Mouse (Mus musculus) limb, embryonic 15.5 days (tissue): ENCODE measurements at regions not wholly inside any gene's neighbourhood (a gene's known extent, or its start where the extent isn't known, plus 50 kb on each side); places are given as distances from the start of the nearest gene placed in this dataset.

Experiments used
- ATAC-seq: fragments of 200-750 bp; cut with Nextera tagmentation; 2 replicates; pipeline ENCODE4 v1.8.0; 2017; ENCODE audit warnings: low read depth, moderate TSS enrichment; ENCODE audit not compliant: insufficient number of reproducible peaks, low FRiP score, low TSS enrichment
- H3K27ac ChIP-seq: fragments of 300-500 bp; sonication (generic); 2 replicates; pipeline ENCODE4 v1.5.1; 2015; ENCODE audit warnings: moderate library complexity, mild to moderate bottlenecking, inconsistent platforms
- H3K27me3 ChIP-seq: fragments of 300-500 bp; sonication (generic); 2 replicates; pipeline ENCODE4 v1.6.1; 2015; ENCODE audit warnings: inconsistent platforms
- H3K36me3 ChIP-seq: fragments of 300-500 bp; sonication (generic); 2 replicates; pipeline ENCODE4 v1.6.1; 2015; ENCODE audit warnings: inconsistent platforms
- H3K4me1 ChIP-seq: fragments of 300-500 bp; sonication (generic); 2 replicates; pipeline ENCODE4 v1.6.1; 2015; ENCODE audit warnings: inconsistent platforms
- H3K4me2 ChIP-seq: fragments of 300-500 bp; sonication (generic); 2 replicates; pipeline ENCODE4 v1.6.1; 2015; ENCODE audit warnings: mild to moderate bottlenecking, inconsistent platforms
- H3K4me3 ChIP-seq: fragments of 300-500 bp; sonication (generic); 2 replicates; pipeline ENCODE4 v1.5.1; 2015; ENCODE audit warnings: mild to moderate bottlenecking, inconsistent platforms
- H3K9ac ChIP-seq: fragments of 300-500 bp; sonication (generic); 2 replicates; pipeline ENCODE4 v1.6.1; 2015; ENCODE audit warnings: inconsistent platforms
- H3K9me3 ChIP-seq: fragments of 300-500 bp; sonication (generic); 2 replicates; pipeline ENCODE4 v1.6.1; 2016; ENCODE audit warnings: inconsistent platforms
- WGBS: fragments of 180-500 bp; shearing (Covaris S2); methylation state at CpG from one replicate; pipeline ENCODE4 v1.1.7; 2015; 5-methylcytosine and 5-hydroxymethylcytosine counted together

DNA sequence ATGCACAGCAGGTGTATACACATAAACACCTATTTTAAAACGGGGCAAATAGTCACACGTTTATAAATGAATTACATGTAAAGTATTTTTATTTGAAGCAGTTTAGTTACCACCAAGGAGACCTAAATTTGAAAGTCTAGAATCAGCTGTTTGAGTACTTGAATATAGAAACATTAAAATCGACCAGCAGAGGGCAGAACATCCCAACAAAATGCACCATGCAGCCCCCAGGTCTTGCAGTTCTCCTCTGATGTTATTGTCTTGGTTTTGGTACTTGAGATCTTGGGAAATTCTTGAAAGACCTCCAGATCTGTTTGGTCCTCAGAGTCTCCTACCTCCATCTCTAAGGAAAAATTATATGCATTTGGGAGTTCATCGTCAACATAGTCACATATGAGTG lies 656.0 kb downstream of the Rab28 start:
- ATAC-seq, result no peak
- Histone ChIP-seq H3K36me3 (no peaks in the 10 kb centered on the region), H3K4me2 (no peak overlapping the region), H3K4me3 (no peak overlapping the region), H3K9ac (no peak overlapping the region), H3K4me1 (no peaks in the 10 kb centered on the region), H3K27ac (no peak overlapping the region), H3K9me3 (no peaks in the 10 kb centered on the region), H3K27me3 (0 out of 2 replicates have a peak, but pooled peaks cover 9% of the 10 kb centered on the region)
- WGBS, result 27% methylated on average over 4 of the region's 4 CpGs

DNA sequence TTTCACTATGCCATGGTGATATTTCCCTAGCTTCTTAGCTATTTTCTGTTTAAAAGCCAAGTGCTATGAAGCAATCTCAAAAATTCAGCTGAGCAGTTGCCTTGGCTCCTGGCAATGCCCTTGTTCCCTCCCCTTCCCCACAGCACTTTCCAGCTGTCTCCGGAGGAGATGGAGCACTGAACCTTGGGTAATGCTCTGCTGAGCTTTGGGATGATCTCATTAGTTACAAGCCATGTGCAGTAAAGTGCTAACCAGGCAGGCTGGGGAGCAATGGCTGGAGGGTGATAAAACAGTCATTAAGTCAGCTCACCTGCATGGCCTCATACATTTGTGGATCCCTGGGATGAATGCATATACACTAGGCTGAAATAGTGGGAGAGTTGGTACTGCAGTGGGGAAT lies 659.4 kb downstream of the Rab28 start:
- WGBS, result 6% methylated on average over 1 of the region's 1 CpGs
- no peak overlapping the region for H3K4me2 ChIP-seq
- H3K9ac ChIP-seq, result no peak overlapping the region
- H3K27me3 ChIP-seq, result 0 out of 2 replicates have a peak, but pooled peaks cover 9% of the 10 kb centered on the region
- H3K4me3 ChIP-seq, result no peak overlapping the region
- no peaks in the 10 kb centered on the region for H3K4me1 ChIP-seq
- H3K9me3 ChIP-seq, result no peaks in the 10 kb centered on the region
- ATAC-seq, result no peak
- no peak overlapping the region for H3K27ac ChIP-seq
- no peaks in the 10 kb centered on the region for H3K36me3 ChIP-seq

DNA sequence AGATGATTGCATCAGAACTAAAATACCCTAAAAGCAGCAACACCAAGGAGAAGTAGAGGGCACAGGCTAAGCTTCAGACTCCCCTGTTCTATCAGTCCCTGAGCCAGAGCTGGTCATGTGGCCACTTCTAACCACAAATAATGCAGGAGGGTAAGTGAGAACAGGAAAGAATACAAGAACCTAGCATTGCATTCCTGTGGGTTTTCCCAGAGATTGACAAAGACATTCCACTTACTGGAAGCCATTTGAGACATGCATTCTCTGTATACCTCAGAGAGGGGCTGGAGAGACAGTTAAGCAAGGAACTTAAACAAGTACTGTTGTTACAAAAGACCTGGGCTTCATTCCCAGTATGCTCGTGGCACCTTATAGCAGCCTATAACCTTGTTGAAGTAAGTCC lies 662.7 kb downstream of the Rab28 start:
- Histone ChIP-seq H3K4me3 (no peak overlapping the region), H3K9me3 (no peaks in the 10 kb centered on the region), H3K4me2 (no peak overlapping the region), H3K9ac (no peak overlapping the region), H3K36me3 (no peaks in the 10 kb centered on the region), H3K27me3 (0 out of 2 replicates have a peak, but pooled peaks cover 6% of the 10 kb centered on the region), H3K4me1 (no peaks in the 10 kb centered on the region), H3K27ac (no peak overlapping the region)
- 31% methylated on average over 1 of the region's 1 CpGs for WGBS
- no peak for ATAC-seq

DNA sequence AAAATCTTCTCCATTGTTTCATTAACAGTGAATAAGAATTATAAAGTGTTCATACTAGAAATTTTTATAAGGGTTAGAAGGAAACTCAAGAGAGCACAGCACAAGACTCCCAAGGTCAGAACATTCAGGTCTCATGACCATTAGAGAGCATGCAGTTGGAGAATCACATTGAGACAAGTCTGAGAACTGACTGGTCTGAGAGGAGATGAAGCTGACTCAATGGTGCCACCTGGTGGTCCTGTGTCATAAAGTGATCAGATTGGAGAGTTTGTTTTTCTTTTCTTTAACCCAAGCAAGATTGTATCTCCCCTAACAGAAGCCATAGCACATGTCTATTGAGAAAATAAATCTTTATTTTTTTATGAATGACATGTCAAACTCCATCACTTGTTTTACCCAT lies 663.5 kb downstream of the Rab28 start:
- no peak for ATAC-seq

DNA sequence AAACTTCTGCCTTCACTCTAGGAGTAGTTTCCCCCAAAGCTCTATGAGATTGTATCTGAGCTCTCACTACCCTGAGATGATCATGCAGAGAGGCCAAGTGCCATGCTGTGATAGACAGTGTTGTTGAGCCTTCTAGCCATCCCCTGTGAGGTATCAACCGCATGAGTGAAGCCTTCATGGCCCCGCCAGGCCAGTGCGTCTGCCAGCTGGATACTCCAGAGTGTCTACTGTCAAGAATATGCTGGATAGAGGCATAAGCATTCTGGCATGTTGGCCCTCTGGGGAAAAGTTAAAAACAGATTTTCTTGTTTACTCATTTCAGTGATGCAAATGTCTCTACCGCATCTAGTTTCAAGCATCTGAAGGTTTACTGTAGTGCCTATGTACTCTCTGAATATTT lies 669.2 kb downstream of the Rab28 start:
- Histone ChIP-seq H3K27me3 (no peaks in the 10 kb centered on the region), H3K4me2 (no peak overlapping the region), H3K4me3 (no peak overlapping the region), H3K9me3 (no peaks in the 10 kb centered on the region), H3K4me1 (no peaks in the 10 kb centered on the region), H3K27ac (no peak overlapping the region), H3K36me3 (no peaks in the 10 kb centered on the region), H3K9ac (no peak overlapping the region)
- no peak for ATAC-seq
- 81% methylated on average over 4 of the region's 4 CpGs for WGBS

More for the DNA sequence above, 663.5 kb downstream of the Rab28 start:
- Histone ChIP-seq H3K36me3 (no peaks in the 10 kb centered on the region), H3K4me2 (no peak overlapping the region), H3K4me1 (no peaks in the 10 kb centered on the region), H3K27me3 (no peaks in the 10 kb centered on the region), H3K4me3 (no peak overlapping the region), H3K27ac (no peak overlapping the region), H3K9ac (no peak overlapping the region), H3K9me3 (no peaks in the 10 kb centered on the region)

DNA sequence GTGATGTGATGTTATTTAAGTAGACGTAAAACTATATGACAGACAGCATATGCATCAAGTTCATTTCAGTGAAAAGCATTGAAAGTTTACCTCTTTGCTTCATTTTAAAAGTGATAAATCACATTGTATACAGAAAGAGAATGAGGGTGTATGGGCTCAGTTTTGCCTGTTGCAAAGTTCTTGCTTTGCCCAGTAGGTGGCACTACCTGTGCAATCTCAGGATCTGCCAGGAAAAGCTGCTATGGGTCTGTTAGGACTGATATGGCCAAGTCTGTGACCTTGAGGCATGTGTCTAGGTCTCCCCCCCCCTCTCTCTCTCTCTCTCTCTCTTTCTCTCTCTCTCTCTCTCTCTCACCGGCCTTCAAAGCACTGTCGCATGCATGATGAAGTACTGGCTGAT lies 701.3 kb downstream of the Rab28 start:
- WGBS, result 74% methylated on average over 3 of the region's 3 CpGs
- Histone ChIP-seq H3K4me3 (no peak overlapping the region), H3K27ac (no peak overlapping the region), H3K36me3 (no peaks in the 10 kb centered on the region), H3K9ac (no peak overlapping the region), H3K4me1 (no peaks in the 10 kb centered on the region), H3K9me3 (no peaks in the 10 kb centered on the region), H3K4me2 (no peak overlapping the region), H3K27me3 (no peaks in the 10 kb centered on the region)
- ATAC-seq, result no peak

DNA sequence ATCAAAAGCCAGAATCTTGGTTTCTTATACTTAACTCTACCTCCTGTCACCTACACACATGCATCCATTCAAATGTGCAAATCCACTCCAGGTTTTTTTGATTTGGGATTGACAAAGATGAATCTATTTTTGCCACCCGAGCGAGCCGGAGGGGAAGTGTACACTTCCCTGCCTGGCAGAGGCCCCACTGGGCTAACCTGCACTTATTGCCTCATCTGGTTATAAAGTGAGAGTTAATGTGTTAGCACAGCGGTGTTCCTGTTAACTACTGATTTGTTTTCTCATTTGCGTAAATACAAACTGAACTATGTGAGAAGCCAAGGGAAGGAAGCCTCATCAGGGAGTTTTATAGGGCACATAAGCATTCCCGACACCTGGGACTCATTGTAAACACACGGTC lies 721.4 kb downstream of the Rab28 start:
- ATAC-seq, result no peak
- Histone ChIP-seq H3K36me3 (no peaks in the 10 kb centered on the region), H3K4me2 (no peak overlapping the region), H3K9me3 (no peaks in the 10 kb centered on the region), H3K4me3 (no peak overlapping the region), H3K27ac (no peak overlapping the region), H3K4me1 (no peaks in the 10 kb centered on the region), H3K27me3 (no peaks in the 10 kb centered on the region), H3K9ac (no peak overlapping the region)
- 28% methylated on average over 7 of the region's 7 CpGs for WGBS

DNA sequence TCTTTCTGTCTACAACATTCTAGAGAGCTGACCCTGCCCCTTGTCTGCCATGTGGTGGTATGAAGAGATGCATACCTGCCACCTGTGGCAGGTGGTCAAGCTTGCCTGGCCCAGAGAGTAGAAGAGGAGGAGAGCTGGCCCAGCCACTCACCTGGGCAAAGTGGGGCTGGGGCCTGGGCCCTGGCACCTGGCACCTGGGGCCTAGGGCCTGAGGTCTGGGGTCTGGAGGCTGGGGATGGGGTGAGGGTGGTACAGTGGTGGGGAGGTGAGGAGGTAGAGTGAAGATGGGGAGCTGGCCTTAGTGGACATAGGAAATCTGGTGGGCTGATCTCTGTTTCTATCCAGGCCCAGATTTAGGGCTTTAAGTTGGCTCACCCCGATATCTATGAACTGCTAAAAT lies 733.1 kb downstream of the Rab28 start:
- no peaks in the 10 kb centered on the region for H3K9me3 ChIP-seq
- no peak overlapping the region for H3K9ac ChIP-seq
- H3K27ac ChIP-seq, result no peak overlapping the region
- no peak overlapping the region for H3K4me3 ChIP-seq
- no peaks in the 10 kb centered on the region for H3K27me3 ChIP-seq
- no peaks in the 10 kb centered on the region for H3K36me3 ChIP-seq
- H3K4me1 ChIP-seq, result no peaks in the 10 kb centered on the region
- no peak for ATAC-seq
- WGBS, result 96% methylated on average over 1 of the region's 1 CpGs
- H3K4me2 ChIP-seq, result no peak overlapping the region

DNA sequence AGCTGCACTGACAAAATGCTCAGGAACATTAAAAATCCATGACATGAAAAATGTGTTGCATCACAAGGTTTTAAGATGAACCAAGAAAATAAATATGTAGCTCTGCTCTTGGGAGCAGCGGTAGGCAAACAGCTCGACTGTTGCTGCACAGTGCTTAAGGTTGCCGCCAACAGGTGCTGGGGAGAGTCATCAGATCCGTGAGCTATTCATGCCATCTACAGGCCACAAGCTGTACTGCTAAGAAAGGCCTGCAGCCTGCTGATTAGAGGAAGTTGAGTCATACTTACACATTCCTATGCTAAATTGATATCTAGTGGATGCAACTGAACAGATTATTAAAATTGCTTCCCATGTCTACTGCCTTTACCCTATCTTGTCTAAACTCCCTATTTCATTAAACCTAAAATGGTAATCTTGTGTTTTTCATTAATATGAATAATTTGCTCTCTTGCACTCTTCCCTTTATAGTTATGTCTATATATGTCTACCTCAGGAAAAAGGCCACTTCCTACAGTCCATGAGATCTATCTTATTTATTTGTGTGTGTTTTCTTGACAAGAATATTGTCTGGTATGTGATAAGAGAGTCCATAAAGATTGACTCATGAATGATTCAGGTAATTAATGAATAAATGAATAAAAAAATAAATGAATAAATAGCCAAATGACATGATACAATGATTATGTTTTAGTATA lies 754.9 kb downstream of the Rab28 start:
- ATAC-seq, result no peak
- H3K27me3 ChIP-seq, result no peaks in the 10 kb centered on the region
- H3K27ac ChIP-seq, result no peak overlapping the region
- no peaks in the 10 kb centered on the region for H3K9me3 ChIP-seq
- H3K9ac ChIP-seq, result no peak overlapping the region
- 0% methylated on average over 4 of the region's 4 CpGs for WGBS
- no peaks in the 10 kb centered on the region for H3K36me3 ChIP-seq
- H3K4me2 ChIP-seq, result no peak overlapping the region
- H3K4me3 ChIP-seq, result no peak overlapping the region
- H3K4me1 ChIP-seq, result no peaks in the 10 kb centered on the region

DNA sequence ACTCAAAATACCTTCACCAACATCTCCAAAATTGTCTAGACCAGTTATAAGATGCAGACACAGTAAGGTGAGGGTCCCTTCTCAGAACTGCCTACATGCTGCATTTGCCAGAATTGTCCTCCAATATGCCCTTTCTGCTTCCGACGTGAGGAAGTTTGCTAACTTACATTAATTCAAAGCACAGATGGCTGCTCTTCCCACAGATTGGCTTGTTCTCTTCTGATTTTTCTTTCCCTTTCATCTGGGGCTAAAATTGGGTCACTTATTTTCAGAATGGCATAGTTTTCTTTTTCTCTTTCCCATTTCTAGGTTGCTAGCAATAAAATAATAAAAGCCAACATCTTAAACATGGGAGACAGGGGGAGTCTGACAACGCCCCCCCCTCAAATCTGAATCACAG lies 778.8 kb downstream of the Rab28 start:
- no peaks in the 10 kb centered on the region for H3K9me3 ChIP-seq
- H3K27ac ChIP-seq, result no peak overlapping the region
- H3K4me1 ChIP-seq, result no peaks in the 10 kb centered on the region
- no peaks in the 10 kb centered on the region for H3K27me3 ChIP-seq
- no peak overlapping the region for H3K4me2 ChIP-seq
- H3K36me3 ChIP-seq, result no peaks in the 10 kb centered on the region
- WGBS, result 68% methylated on average over 3 of the region's 3 CpGs
- ATAC-seq, result no peak
- no peak overlapping the region for H3K9ac ChIP-seq
- no peak overlapping the region for H3K4me3 ChIP-seq

DNA sequence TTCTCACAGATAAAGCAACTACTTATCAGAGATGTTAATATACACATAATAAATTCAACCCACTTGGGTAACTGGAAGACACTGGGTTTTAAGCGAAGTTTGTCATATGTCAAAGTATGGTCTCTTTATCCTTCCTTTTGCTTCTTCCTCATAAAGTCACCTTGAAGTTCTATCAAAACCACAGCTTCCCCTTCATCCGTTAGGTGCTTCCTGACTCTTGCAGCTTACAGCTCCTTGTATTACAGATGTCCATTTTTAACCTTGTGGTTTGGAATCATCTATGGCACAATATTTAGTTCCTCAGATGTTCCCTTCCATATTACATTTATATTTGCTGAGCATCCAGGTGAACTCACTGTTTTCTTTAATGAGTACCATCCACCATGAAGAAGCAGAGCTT lies 787.0 kb downstream of the Rab28 start:
- Histone ChIP-seq H3K36me3 (no peaks in the 10 kb centered on the region), H3K27me3 (no peaks in the 10 kb centered on the region), H3K9me3 (no peaks in the 10 kb centered on the region), H3K4me3 (no peak overlapping the region), H3K27ac (no peak overlapping the region), H3K9ac (no peak overlapping the region), H3K4me1 (no peaks in the 10 kb centered on the region), H3K4me2 (no peak overlapping the region)
- no peak for ATAC-seq
- WGBS, result 78% methylated on average over 2 of the region's 2 CpGs

DNA sequence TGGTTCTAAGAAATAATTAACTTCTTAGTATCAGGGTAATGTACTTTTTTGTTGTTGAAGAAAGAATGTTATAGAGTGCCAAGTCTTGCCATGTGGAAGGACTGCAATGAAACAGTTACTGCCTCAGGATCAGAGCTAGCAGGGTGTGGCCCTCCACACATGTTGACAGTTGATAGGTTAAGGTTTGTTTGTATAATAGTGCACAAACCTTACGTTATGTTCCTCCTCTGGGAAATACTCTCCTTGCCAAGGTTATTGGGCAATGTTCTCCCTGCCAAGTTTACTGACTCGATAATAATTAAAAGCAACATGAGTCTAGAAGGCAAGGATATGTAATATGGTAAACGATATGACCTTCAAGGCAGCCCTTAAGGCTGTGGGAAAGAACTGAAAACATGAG lies 799.2 kb downstream of the Rab28 start:
- no peak overlapping the region for H3K27ac ChIP-seq
- ATAC-seq, result no peak
- H3K36me3 ChIP-seq, result no peaks in the 10 kb centered on the region
- H3K4me2 ChIP-seq, result no peak overlapping the region
- no peaks in the 10 kb centered on the region for H3K9me3 ChIP-seq
- H3K27me3 ChIP-seq, result no peaks in the 10 kb centered on the region
- no peak overlapping the region for H3K9ac ChIP-seq
- WGBS, result 53% methylated on average over 3 of the region's 3 CpGs
- H3K4me3 ChIP-seq, result no peak overlapping the region
- H3K4me1 ChIP-seq, result no peaks in the 10 kb centered on the region

DNA sequence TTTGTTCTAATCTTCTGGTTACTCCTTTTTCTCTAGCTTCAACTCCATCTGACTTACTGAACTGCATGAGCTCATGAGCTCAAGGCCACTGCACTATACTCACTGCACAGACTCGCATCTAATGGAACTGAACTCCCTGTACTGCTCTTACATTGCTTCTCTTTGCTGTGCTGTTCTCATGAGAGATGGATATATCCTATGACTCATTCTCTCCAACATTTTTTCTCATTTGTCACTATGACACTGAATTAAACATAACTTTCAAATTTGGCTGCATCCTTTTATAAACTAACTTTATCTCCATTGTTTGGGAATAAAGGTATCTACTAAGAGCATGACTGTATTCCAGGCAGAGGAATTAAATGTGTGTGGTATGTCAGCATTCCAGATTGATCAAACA lies 806.2 kb downstream of the Rab28 start:
- Histone ChIP-seq H3K4me2 (no peak overlapping the region), H3K27ac (no peak overlapping the region), H3K36me3 (no peaks in the 10 kb centered on the region), H3K9me3 (no peaks in the 10 kb centered on the region), H3K9ac (no peak overlapping the region), H3K4me1 (no peaks in the 10 kb centered on the region), H3K4me3 (no peak overlapping the region), H3K27me3 (no peaks in the 10 kb centered on the region)
- WGBS, result 73% methylated on average over 1 of the region's 1 CpGs
- no peak for ATAC-seq
